Mouse (Mus musculus) retina, adult 2 months (tissue): ENCODE measurements around the gene Shisal1.

ENCODE experiments used
- DNase-seq: peaks from one replicate; pipeline ENCODE4 v3.0.0-alpha.2; 2012; ENCODE audit warnings: low read depth, low spot score

Gene Shisal1

GRCm38 (mm10) chr15:84425733-84426132 is 21.2 kb downstream of the Shisal1 start:
- DNase-seq: no peak

GRCm38 (mm10) chr15:84423781-84424180 is 23.1 kb downstream of the Shisal1 start:
- no peak for DNase-seq

- no peak for DNase-seq
These were observed 28.7 kb downstream of the Shisal1 start for GRCm38 (mm10) chr15:84418266-84418610.

GRCm38 (mm10) chr15:84417592-84418265 is 29.2 kb downstream of the Shisal1 start:
- DNase-seq: no peak

GRCm38 (mm10) chr15:84417017-84417416 is 29.9 kb downstream of the Shisal1 start:
- no peak for DNase-seq

GRCm38 (mm10) chr15:84414040-84414848 is 32.7 kb downstream of the Shisal1 start:
- peak; percentile 34 for DNase-seq

- DNase-seq: no peak
These were observed 34.5 kb downstream of the Shisal1 start for GRCm38 (mm10) chr15:84412409-84412808.

GRCm38 (mm10) chr15:84410052-84410451 is 36.8 kb downstream of the Shisal1 start:
- no peak for DNase-seq

GRCm38 (mm10) chr15:84408576-84408975 is 38.3 kb downstream of the Shisal1 start:
- DNase-seq: no peak

GRCm38 (mm10) chr15:84405759-84406158 is 41.1 kb downstream of the Shisal1 start:
- DNase-seq: no peak

GRCm38 (mm10) chr15:84403454-84404113 is 43.3 kb downstream of the Shisal1 start:
- DNase-seq: no peak

GRCm38 (mm10) chr15:84398617-84399016 is 48.3 kb downstream of the Shisal1 start:
- no peak for DNase-seq

GRCm38 (mm10) chr15:84397663-84398169 is 49.2 kb downstream of the Shisal1 start:
- no peak for DNase-seq

GRCm38 (mm10) chr15:84395341-84396067 is 51.4 kb downstream of the Shisal1 start:
- DNase-seq: no peak

- no peak for DNase-seq
These were observed 53.6 kb downstream of the Shisal1 start for GRCm38 (mm10) chr15:84393341-84393740.

- no peak for DNase-seq
These were observed 54.1 kb downstream of the Shisal1 start for GRCm38 (mm10) chr15:84392840-84393239.

- no peak for DNase-seq
These were observed 54.8 kb downstream of the Shisal1 start for GRCm38 (mm10) chr15:84392131-84392530.

- no peak for DNase-seq
These were observed 58.2 kb downstream of the Shisal1 start for GRCm38 (mm10) chr15:84388698-84389131.

- DNase-seq: no peak
These were observed 60.8 kb downstream of the Shisal1 start for GRCm38 (mm10) chr15:84385995-84386565.

- no peak for DNase-seq
These were observed 62.8 kb downstream of the Shisal1 start for GRCm38 (mm10) chr15:84384066-84384465.

- DNase-seq: no peak
These were observed 66.7 kb downstream of the Shisal1 start for GRCm38 (mm10) chr15:84380181-84380580.
